Mouse (Mus musculus): ENCODE results near the gene Kcne2.
A peak's percentile ranks its signal among the peaks of the same experiment; 100 is the strongest.

Gene Kcne2

DNA sequence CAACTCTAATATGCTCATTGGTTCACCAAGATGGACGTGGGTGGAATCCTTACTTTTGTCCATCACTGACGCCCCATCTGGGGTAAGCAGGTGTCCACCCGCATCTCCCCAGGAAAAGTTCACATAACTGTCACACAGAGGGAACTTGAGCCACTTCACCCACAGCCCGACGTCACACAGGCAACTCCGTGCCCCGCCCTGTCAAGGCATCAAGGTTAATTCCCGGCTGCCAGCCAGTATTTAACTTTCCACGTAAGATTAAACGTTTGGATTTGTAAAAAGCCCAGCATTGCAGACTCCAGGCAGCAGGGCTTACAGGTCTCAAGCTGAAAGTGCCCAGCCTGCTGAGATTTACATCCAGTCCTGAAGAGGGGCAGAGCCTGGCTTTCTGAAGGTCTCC, at the start of gene Kcne2:
Kcne2 (plus strand) TSS at position 289 of the 400 bp plus-strand sequence.
- DNase-seq = no peak

GRCm38 (mm10) chr16:92245909-92246308, 46.3 kb upstream of the Kcne2 start:
- no peak for DNase-seq

- DNase-seq = no peak
These were observed 45.2 kb upstream of the Kcne2 start for GRCm38 (mm10) chr16:92246974-92247373.

- no peak for DNase-seq
These were observed 44.5 kb upstream of the Kcne2 start for GRCm38 (mm10) chr16:92247700-92248099.

GRCm38 (mm10) chr16:92249681-92250080, 42.5 kb upstream of the Kcne2 start:
- no peak for DNase-seq

GRCm38 (mm10) chr16:92250452-92250851, 41.7 kb upstream of the Kcne2 start:
- no peak for DNase-seq

- no peak for DNase-seq
These were observed 37.9 kb upstream of the Kcne2 start for GRCm38 (mm10) chr16:92254316-92254715.

DNA sequence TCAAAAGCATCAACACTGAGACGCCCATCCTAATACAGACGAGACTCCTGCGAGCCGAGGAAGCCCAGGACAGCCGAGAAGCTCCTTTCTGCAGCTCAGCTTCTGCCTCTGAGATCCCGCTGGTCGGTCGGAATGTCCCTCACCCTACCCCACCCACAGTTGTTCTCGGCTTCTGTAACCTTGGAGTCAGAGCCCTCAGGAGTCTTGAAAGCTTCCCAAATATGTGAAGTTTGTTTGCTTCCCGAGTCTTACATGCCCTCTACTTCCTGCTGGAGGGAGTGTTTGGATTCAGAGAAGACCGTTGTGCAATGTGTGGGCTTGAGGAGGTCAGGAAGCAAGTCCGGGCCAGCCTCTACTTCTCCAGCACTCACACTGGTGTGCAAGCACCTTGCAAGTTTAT, 24.3 kb upstream of the Kcne2 start:
- DNase-seq = no peak

DNA sequence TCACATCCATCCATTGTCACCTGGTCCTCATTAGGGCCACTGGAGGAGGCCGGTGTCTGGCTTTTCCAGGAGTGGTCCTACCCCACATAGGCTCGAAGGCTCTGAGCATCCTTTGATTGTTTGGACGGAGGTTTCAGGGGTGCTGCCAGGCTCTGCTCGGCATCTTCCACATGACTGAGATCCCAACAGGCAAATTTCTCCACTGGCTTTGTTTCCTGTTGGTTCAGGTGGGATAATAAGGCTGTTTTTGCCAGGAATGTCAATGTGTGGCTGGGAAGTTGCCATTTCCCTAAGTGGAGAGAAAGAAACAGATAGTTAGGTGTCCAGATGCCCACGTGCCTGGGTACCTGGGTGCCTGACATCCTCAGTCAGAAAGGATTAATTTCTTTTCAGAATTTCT, 17.7 kb upstream of the Kcne2 start:
- DNase-seq = no peak

DNA sequence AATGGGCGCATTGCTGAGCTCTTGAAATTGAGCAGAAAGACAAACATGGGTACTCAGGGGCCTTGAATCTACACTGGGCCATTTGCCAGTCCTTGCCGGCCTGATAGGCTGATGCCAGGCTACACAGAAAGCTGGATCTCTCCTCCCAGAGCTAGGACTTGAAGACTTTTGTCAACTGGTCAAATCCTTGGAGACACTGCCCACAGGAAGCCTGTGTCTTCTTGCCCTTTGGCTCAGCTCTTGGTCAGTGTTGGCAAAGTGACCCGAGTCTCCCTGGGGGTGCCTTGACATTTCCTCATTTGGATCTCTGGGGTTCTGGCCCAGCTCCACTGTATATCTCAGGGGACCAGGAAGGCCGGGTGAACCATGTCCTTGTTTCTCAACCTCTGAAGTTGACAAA, 16.7 kb upstream of the Kcne2 start:
- DNase-seq = no peak

GRCm38 (mm10) chr16:92282671-92283070, 9.5 kb upstream of the Kcne2 start:
- DNase-seq = no peak

DNA sequence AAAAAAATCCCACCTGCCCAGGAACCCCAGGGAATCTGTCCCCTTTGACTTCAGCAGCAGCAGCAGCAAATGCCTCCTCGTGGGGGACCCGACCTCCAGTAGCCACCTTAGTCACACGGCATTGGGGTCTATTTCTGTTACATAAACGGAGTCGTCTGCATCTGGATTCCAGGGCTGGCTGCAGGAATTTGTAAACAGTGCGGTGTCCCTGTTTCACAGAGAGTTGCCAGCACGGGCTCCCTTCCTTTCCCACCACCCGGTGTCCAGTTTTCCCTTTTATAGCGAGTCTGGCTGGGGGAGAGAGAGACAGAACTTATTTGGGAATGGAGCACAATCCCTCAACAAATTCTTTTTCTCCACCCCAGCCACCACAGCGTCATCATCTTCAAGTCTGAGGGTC, 7.1 kb upstream of the Kcne2 start:
- DNase-seq = no peak

GRCm38 (mm10) chr16:92286609-92287008, 5.6 kb upstream of the Kcne2 start:
- peak; percentile 89 to 94 for DNase-seq

- no peak for DNase-seq
These were observed 3.4 kb upstream of the Kcne2 start for GRCm38 (mm10) chr16:92288778-92289177.

GRCm38 (mm10) chr16:92290045-92290444, 2.1 kb upstream of the Kcne2 start:
- DNase-seq = no peak

- DNase-seq = no peak
These were observed 2.2 kb downstream of the Kcne2 start for GRCm38 (mm10) chr16:92294267-92294970.

GRCm38 (mm10) chr16:92295328-92295727, 3.1 kb downstream of the Kcne2 start:
- no peak for DNase-seq

DNA sequence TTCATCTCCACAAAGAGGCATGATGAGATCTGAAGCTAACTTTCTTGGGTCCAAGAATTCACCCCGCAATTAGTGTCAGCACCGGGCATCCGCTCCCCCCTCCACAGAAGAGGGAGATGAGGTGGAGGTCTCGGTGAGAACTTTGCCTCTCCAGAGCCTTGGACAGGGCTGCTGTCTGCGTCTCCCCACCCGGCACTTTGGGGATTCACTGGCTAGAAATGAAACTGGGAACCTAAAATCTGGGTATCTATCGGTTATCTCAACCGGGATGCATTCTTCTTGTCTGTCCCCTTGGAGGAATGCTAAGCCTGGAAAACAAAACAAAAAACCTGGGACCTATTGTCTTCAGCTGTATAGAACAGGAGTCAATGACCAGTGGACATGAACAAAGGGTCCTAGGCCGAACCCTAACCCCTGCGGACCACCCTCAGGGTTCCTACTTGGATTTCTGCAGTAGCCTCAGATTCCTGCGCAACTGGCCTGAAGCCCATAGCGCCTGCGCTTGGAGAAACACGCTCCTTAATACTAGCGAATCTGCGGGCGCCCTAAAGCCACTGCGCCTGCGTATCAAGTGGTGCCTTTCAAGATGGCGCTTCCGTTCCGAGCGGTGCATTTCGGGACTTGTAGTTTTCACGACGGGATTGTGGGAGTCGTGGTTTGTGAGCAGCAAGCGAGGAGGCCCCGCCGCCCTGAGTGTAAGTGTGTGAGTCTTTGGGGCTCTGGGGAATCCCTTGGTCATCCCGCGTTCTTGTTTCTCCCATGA, 8.6 kb downstream of the Kcne2 start, which contains the start of gene Smim11:
Smim11 (plus strand) TSS at position 638 of the 763 bp plus-strand sequence.
- peak; percentile 93 to 97 for DNase-seq

DNA sequence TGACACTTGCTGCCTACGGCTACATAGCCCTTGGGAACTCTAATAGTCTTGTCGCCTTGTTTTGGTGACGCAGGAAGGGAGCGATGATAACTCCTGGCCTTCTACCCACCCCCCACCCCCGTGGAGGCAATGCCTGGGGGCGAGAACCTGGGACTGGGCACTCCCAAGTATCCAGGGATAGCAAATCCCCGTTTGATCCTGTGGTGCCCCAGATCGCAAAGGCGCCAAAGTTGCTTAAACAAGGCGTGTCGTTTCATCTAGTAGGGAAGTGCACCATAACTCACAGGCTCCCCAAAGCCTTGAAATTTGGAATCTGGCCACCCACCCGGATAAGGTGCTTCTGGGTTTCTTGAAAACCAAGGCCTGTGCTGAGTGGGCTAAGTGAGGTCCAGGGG, 9.2 kb downstream of the Kcne2 start:
- no peak for DNase-seq

DNA sequence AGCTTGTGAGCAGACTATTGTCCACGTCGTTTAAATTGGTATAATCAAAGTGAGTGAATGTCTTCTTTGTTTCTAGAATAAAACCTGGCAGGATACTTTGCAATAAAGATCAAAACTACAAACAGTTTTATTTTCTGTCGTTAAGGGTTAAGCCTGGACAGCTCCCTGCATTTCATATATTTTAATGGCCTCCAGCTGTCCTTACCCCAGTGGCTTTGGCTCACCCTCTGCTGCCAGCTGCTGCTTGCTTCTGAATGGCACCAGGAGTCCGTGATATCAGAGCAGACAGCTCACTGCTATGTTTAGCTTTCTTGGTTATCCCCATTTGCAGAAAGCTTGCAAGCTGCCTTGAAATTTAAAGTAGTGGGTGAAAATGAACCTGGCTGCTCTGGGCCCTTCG, 9.8 kb downstream of the Kcne2 start:
- no peak for DNase-seq

DNA sequence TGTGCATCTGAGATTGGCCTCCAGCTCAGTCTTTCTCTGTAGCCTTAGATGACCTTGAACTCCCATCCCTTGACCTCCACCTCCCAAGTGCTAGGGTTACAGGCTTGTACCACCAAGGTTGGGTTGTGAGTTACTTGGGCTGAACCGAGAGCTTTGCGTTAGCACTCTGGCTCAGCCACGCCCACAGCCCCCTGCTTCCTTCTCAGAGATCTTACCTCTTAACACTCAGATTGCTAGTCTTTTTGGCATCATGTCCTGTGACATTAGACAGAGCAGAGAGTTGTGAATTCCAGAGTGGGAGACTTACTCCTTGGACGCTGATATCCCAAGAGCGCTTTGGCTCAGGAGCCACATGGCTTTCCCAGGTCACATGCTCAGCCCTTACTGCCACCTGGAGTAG, 10.3 kb downstream of the Kcne2 start:
- no peak for DNase-seq

GRCm38 (mm10) chr16:92305519-92305918, 13.3 kb downstream of the Kcne2 start:
- no peak for DNase-seq

DNA sequence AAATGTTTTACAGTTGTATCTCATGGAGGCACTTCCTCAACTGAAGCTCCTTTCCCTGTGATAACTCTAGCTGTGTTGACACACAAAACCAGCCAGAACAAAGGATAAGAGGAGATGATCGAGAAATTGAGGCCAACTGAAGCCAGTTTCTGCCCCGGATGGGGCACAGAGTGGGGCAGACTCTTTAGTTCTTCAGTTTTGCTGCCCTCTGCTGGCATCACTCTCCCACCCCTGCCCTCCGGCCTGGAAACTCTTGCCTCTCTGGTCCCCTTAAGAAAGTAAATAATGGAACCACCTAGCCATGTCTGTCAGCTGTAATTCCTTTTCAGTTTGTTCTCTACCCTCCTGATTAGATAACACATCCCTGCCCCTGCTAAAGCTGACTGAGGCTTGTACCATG, 15.8 kb downstream of the Kcne2 start:
- DNase-seq = no peak

GRCm38 (mm10) chr16:92309126-92309525, 16.9 kb downstream of the Kcne2 start:
- no peak for DNase-seq
